Mouse (Mus musculus): Measurements from ENCODE around the gene Cenpl.

The Cenpl gene

GRCm38 (mm10) chr1:161041261-161042020, 29.1 kb upstream of the Cenpl start:
- DNase-seq (ENCODE audit: low read depth, low spot score) = no peak

- no peak for DNase-seq (ENCODE audit: low read depth, low spot score)
These were observed 23.5 kb upstream of the Cenpl start for GRCm38 (mm10) chr1:161046972-161047371.

GRCm38 (mm10) chr1:161057164-161057563, 13.3 kb upstream of the Cenpl start:
- no peak for DNase-seq (ENCODE audit: low read depth, low spot score)

GRCm38 (mm10) chr1:161063351-161063750, 7.2 kb upstream of the Cenpl start:
- no peak for DNase-seq (ENCODE audit: low read depth, low spot score)

GRCm38 (mm10) chr1:161071272-161071620, 733 bp downstream of the Cenpl start:
- peak; percentile 61 for DNase-seq (ENCODE audit: low read depth, low spot score)

GRCm38 (mm10) chr1:161076238-161076637, 5.7 kb downstream of the Cenpl start:
- DNase-seq (ENCODE audit: low read depth, low spot score) = peak; percentile 22

- DNase-seq (ENCODE audit: low read depth, low spot score) = no peak
These were observed 6.7 kb downstream of the Cenpl start for GRCm38 (mm10) chr1:161077243-161077642.

GRCm38 (mm10) chr1:161099721-161100405, 29.4 kb downstream of the Cenpl start:
- DNase-seq (ENCODE audit: low read depth, low spot score) = no peak

- no peak for DNase-seq (ENCODE audit: low read depth, low spot score)
These were observed 33.3 kb downstream of the Cenpl start for GRCm38 (mm10) chr1:161103842-161104241.

- no peak for DNase-seq (ENCODE audit: low read depth, low spot score)
These were observed 38.7 kb downstream of the Cenpl start for GRCm38 (mm10) chr1:161109216-161109615.

- DNase-seq (ENCODE audit: low read depth, low spot score) = no peak
These were observed 44.1 kb downstream of the Cenpl start for GRCm38 (mm10) chr1:161114591-161114990.

- no peak for DNase-seq (ENCODE audit: low read depth, low spot score)
These were observed 52.3 kb downstream of the Cenpl start for GRCm38 (mm10) chr1:161122661-161123418.

- DNase-seq (ENCODE audit: low read depth, low spot score) = no peak
These were observed 55.9 kb downstream of the Cenpl start for GRCm38 (mm10) chr1:161126461-161126860.

- DNase-seq (ENCODE audit: low read depth, low spot score) = peak; percentile 96
These were observed 60.5 kb downstream of the Cenpl start, which contains the start of gene Klhl20 for GRCm38 (mm10) chr1:161130726-161131664. Gene Klhl20 (minus strand): TSS chr1:161131511.

All from CD4-positive, CD25-positive, alpha-beta regulatory T cell, adult 2 months (primary cell).